ENCODE assay signal across 11 mouse cellular contexts in the genomic region with DNA sequence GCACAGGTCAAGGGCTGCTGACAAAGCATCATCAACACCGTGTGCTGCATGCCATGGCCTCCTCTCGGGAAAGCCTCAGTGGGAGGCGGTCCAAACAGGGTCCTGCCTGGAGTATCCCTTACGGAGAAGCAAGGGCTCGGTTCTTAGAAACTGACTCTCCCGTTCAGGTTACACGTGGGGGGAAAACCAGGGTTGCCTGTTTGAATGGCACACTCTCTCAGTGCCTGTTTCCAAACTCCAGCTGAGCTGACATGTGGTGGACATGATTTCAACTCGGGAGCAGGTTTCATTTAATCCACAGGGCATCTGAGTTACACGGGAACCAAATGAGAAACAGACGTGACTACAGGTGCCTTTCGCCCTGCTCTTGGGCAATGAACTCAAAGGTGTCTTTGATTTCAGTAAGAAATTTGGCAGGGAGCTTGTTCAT.
DNase-seq lines count a peak whose midpoint lies in the region; ATAC-seq and TF ChIP-seq lines count a peak whose summit lies in the region.
"Had no signal": no experiment of that assay in that cellular context is flagged by ENCODE, and none has a peak within 500 bp of the region (broad histone marks: within the 10 kb centered on the region; RNA-seq: fewer than 3 reads in every experiment).

No protein-coding gene starts in this region.

- 0 out of 2 replicates have a peak overlapping the region, but pooled peaks have one; percentile 5 for H3K4me2 ChIP-seq in neural tube, embryonic 12.5 days (replicated peaks)
- H3K4me2 ChIP-seq in stomach, postnatal 0 days (replicated peaks; ENCODE audit: low read depth) = no peak overlapping the region
- H3K4me2 ChIP-seq: forebrain, embryonic 13.5 days had no signal

- DNase-seq in gastrocnemius, adult 18-20 months (ENCODE audit: low spot score) = peak; percentile 38
- no peak for DNase-seq in gastrocnemius, postnatal 25 days
- DNase-seq in neural tube, embryonic 10.5 days (ENCODE audit: extremely low spot score, low spot score) = no peak
- DNase-seq in kidney, adult 9 months = peak; percentile 42
- DNase-seq in stomach, postnatal 0 days (ENCODE audit: low spot score) = peak; percentile 17
- DNase-seq in thymus, postnatal 4 days = no peak
- DNase-seq in left cerebral cortex, adult 8-10 months (ENCODE audit: low spot score in 2 of 2) = no peak
- DNase-seq: midbrain, embryonic 14.5 days had no signal

- TF ChIP-seq EP300 in stomach, postnatal 0 days (optimal IDR thresholded peaks at IDR 0.05) = no peak

- peaks cover 24% of the 10 kb centered on the region for H3K4me1 ChIP-seq in neural tube, embryonic 12.5 days
- peaks cover 2% of the 10 kb centered on the region; the same call in 1 of the 2 replicates for H3K4me1 ChIP-seq in stomach, postnatal 0 days (replicated peaks; ENCODE audit: control insufficient read depth, insufficient read depth)

- ATAC-seq in neural tube, embryonic 12.5 days (ENCODE audit: low FRiP score, low read depth) = no peak
- no peak; the same call in 1 of the 2 replicates for ATAC-seq in stomach, postnatal 0 days (ENCODE audit: low FRiP score, low TSS enrichment)
- ATAC-seq: forebrain, embryonic 13.5 days had no signal

- no peaks in the 10 kb centered on the region for H3K9me3 ChIP-seq in neural tube, embryonic 12.5 days
- no peaks in the 10 kb centered on the region for H3K9me3 ChIP-seq in stomach, postnatal 0 days (ENCODE audit: control insufficient read depth, low read length)
- H3K9me3 ChIP-seq: forebrain, embryonic 13.5 days had no signal

- no peak for TF ChIP-seq CTCF in stomach, postnatal 0 days (IDR thresholded peaks at IDR 0.05; ENCODE audit: low read depth)

- 49% methylated on average over 11 of the region's 11 CpGs for WGBS in neural tube, embryonic 12.5 days
- 39% methylated on average over 11 of the region's 11 CpGs for WGBS in stomach, postnatal 0 days

- H3K9ac ChIP-seq in neural tube, embryonic 12.5 days = no peak overlapping the region
- 0 out of 2 replicates have a peak overlapping the region, but pooled peaks have one; percentile 13 for H3K9ac ChIP-seq in stomach, postnatal 0 days (ENCODE audit: low read length)
- H3K9ac ChIP-seq: forebrain, embryonic 13.5 days had no signal

- H3K27ac ChIP-seq in neural tube, embryonic 12.5 days = no peak overlapping the region
- peak overlapping the region; percentile 63 for H3K27ac ChIP-seq in stomach, postnatal 0 days (replicated peaks)
- H3K27ac ChIP-seq: forebrain, embryonic 13.5 days; layer of hippocampus, adult 2 months had no signal

- no peaks in the 10 kb centered on the region for H3K27me3 ChIP-seq in neural tube, embryonic 12.5 days (replicated peaks)
- H3K27me3 ChIP-seq in stomach, postnatal 0 days (ENCODE audit: control insufficient read depth, insufficient read depth, low read length) = no peaks in the 10 kb centered on the region
- H3K27me3 ChIP-seq: forebrain, embryonic 13.5 days had no signal

- H3K36me3 ChIP-seq in neural tube, embryonic 12.5 days = no peaks in the 10 kb centered on the region
- no peaks in the 10 kb centered on the region for H3K36me3 ChIP-seq in stomach, postnatal 0 days (ENCODE audit: control insufficient read depth, insufficient read depth, low read length)

- H3K4me3 ChIP-seq in neural tube, embryonic 12.5 days = no peak overlapping the region
- no peak overlapping the region for H3K4me3 ChIP-seq in stomach, postnatal 0 days (ENCODE audit: low read depth, low read length)
- H3K4me3 ChIP-seq: forebrain, embryonic 13.5 days; layer of hippocampus, adult 2 months had no signal

Comparison
In these comparisons a context has a peak if more than half of its experiments do, and no peak if none do; other contexts are left out.
1. DNase-seq: peak in gastrocnemius, adult 18-20 months (single experiment), kidney, adult 9 months (single experiment) and stomach, postnatal 0 days (single experiment); none in gastrocnemius, postnatal 25 days (single experiment), neural tube, embryonic 10.5 days (single experiment), thymus, postnatal 4 days (single experiment) and left cerebral cortex, adult 8-10 months (0 of 2).